Mouse (Mus musculus) heart, embryonic 14.5 days (tissue): ENCODE data around the gene Myzap. TPM values are rescaled to one million over a fixed set of nuclear protein-coding genes. Genes with fewer than 3 reads are reported as not detected.

Source experiments
- ATAC-seq: fragments of 200-750 bp; cut with Nextera tagmentation; 2 replicates; pipeline ENCODE4 v1.8.0; 2017; ENCODE audit warnings: low read depth, moderate TSS enrichment; ENCODE audit not compliant: insufficient number of reproducible peaks, insufficient read depth, low FRiP score
- H3K27ac ChIP-seq, 2 experiments: fragments of 200-500 bp in 1 of 2; fragments of 300-500 bp in 1 of 2; sonication (generic) in 1 of 2; replicated peaks in 1 of 2; 2 replicates each; pipeline ENCODE4 v1.5.1; 2012 to 2014; ENCODE audit warnings: low read depth in 2 of 2, low read length in 2 of 2, control low read depth in 1 of 2, mild to moderate bottlenecking in 1 of 2, mixed read lengths in 1 of 2; ENCODE audit not compliant: control insufficient read depth in 1 of 2, insufficient read depth in 1 of 2
- H3K27me3 ChIP-seq: fragments of 300-500 bp; sonication (generic); 2 replicates; pipeline ENCODE4 v1.6.1; 2014; ENCODE audit warnings: mild to moderate bottlenecking, low read length, control low read depth; ENCODE audit not compliant: control insufficient read depth, insufficient read depth
- H3K36me3 ChIP-seq: fragments of 300-500 bp; sonication (generic); 2 replicates; pipeline ENCODE4 v1.6.1; 2014; ENCODE audit warnings: mild to moderate bottlenecking, control low read depth, low read length, mixed read lengths; ENCODE audit not compliant: control insufficient read depth, insufficient read depth
- H3K4me1 ChIP-seq, 2 experiments: fragments of 200-500 bp in 1 of 2; fragments of 300-500 bp in 1 of 2; sonication (generic) in 1 of 2; 2 replicates each; pipeline ENCODE4 v1.6.1; 2012 to 2014; ENCODE audit warnings: low read length in 2 of 2, control low read depth in 1 of 2, mixed read lengths in 1 of 2; ENCODE audit not compliant: control insufficient read depth in 2 of 2, insufficient read depth in 2 of 2
- H3K4me2 ChIP-seq: fragments of 300-500 bp; sonication (generic); 2 replicates; pipeline ENCODE4 v1.6.1; 2014; ENCODE audit warnings: mild to moderate bottlenecking, low read length
- H3K4me3 ChIP-seq, 2 experiments: fragments of 200-500 bp in 1 of 2; fragments of 300-500 bp in 1 of 2; sonication (generic) in 1 of 2; 2 replicates each; pipeline ENCODE4 v1.5.1; 2012 to 2014; ENCODE audit warnings: low read length in 2 of 2, mild to moderate bottlenecking in 2 of 2, control low read depth in 1 of 2, low read depth in 1 of 2, moderate library complexity in 1 of 2; ENCODE audit not compliant: control insufficient read depth in 1 of 2, insufficient read depth in 1 of 2
- H3K9ac ChIP-seq: fragments of 300-500 bp; sonication (generic); 2 replicates; pipeline ENCODE4 v1.6.1; 2014; ENCODE audit warnings: mild to moderate bottlenecking, low read length
- H3K9me3 ChIP-seq: fragments of 300-500 bp; sonication (generic); 2 replicates; pipeline ENCODE4 v1.6.1; 2016; ENCODE audit warnings: low read length, control low read depth; ENCODE audit not compliant: control insufficient read depth
- WGBS: fragments of 180-500 bp; shearing (Covaris S2); extraction: QIAGEN DNeasy Blood & Tissue Kit; methylation state at CpG from one replicate; pipeline ENCODE4 v1.1.7; 2014; 5-methylcytosine and 5-hydroxymethylcytosine counted together
- polyA plus RNA-seq: library from polyadenylated mRNA; unstranded; fragments of >200 nt; fragmentation: Nextera tagmentation; extraction: Ambion mirVana; gene quantifications from 2 replicates; pipeline ENCODE4 v1.2.1, GENCODE M21; 2014

The Myzap gene
- polyA plus RNA-seq, 1 experiment from 2014 or later, result 125 TPM

DNA sequence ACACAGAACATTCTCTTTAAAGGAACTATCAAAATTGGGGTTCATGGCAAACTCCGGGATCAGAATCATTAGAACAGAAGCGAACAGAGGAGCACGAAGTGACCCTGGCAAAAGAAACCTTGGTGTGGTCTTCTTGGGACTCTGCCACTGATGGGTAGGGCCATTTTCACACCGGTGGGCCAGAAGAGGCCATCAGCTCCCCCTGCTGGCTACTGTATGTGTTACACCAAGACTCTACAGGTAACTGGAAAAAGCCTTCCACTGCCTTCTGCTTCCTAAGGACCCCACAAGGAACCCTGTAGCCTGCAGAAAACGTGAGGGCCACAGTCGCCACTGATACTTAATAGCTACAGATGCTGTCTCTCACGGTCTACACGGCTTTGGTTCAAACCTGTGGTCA, 25.2 kb upstream of the Myzap start:
- Histone ChIP-seq H3K4me3 (no peak overlapping the region), H3K9ac (no peak overlapping the region), H3K4me1 (peaks cover 4 to 9% of the 10 kb centered on the region in 2 experiments), H3K4me2 (no peak overlapping the region), H3K36me3 (no peaks in the 10 kb centered on the region), H3K9me3 (no peaks in the 10 kb centered on the region), H3K27ac (no peak overlapping the region), H3K27me3 (no peaks in the 10 kb centered on the region)
- ATAC-seq, result no peak; the same call in 1 of the 2 replicates
- WGBS, result 47% methylated on average over 8 of the region's 8 CpGs

DNA sequence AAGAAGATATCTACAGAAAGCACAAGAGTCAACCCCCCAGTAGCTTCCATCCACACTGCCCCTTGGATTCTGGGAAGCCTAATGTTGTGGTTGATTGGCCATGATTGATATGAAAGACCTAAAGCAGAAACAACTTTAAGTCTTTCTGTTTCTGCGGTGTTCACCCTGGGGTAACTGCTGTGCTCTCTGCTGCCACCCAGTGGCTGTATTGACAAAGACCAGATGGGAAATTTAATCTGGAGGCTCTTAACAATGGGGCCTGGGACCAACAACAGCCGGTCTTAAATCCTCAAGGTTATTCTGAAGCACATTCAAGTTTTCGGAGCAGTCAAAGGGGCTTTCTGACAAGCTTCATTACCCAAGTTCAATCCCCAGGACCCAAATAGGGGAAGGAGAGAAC, 24.0 kb upstream of the Myzap start:
- no peak for ATAC-seq
- no peaks in the 10 kb centered on the region for H3K9me3 ChIP-seq
- no peaks in the 10 kb centered on the region for H3K27me3 ChIP-seq
- H3K9ac ChIP-seq, result no peak overlapping the region
- H3K27ac ChIP-seq, result no peak overlapping the region
- no peak overlapping the region for H3K4me2 ChIP-seq
- H3K4me1 ChIP-seq, result peaks cover 12 to 16% of the 10 kb centered on the region in 2 experiments
- H3K36me3 ChIP-seq, result no peaks in the 10 kb centered on the region
- WGBS, result 6% methylated on average over 3 of the region's 3 CpGs
- H3K4me3 ChIP-seq, result no peak overlapping the region

DNA sequence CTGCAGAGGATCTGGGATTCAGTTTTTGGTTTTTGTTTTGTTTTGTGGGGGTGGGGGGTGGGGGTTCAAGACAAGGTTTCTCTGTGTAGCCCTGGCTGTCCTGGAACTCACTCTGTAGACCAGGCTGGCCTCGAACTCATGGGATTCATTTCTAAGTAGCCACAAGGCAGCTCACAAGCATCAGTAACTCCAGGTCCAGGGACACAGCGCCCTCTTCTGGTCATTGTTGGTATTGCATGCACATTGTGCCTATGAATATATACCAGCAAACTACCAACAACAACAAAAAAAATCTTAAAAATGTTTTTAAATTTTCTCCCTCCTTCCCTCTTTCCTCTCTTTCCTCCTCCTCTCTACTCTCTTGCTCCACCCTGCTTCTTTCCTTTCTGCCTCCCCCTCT, 22.5 kb upstream of the Myzap start:
- no peak for ATAC-seq
- H3K4me1 ChIP-seq, result peaks cover 14 to 18% of the 10 kb centered on the region in 2 experiments
- H3K4me2 ChIP-seq, result no peak overlapping the region
- H3K9ac ChIP-seq, result no peak overlapping the region
- no peaks in the 10 kb centered on the region for H3K9me3 ChIP-seq
- H3K27me3 ChIP-seq, result no peaks in the 10 kb centered on the region
- no peak overlapping the region for H3K4me3 ChIP-seq
- WGBS, result 21% methylated on average over 2 of the region's 2 CpGs
- H3K27ac ChIP-seq, result no peak overlapping the region
- no peaks in the 10 kb centered on the region for H3K36me3 ChIP-seq

DNA sequence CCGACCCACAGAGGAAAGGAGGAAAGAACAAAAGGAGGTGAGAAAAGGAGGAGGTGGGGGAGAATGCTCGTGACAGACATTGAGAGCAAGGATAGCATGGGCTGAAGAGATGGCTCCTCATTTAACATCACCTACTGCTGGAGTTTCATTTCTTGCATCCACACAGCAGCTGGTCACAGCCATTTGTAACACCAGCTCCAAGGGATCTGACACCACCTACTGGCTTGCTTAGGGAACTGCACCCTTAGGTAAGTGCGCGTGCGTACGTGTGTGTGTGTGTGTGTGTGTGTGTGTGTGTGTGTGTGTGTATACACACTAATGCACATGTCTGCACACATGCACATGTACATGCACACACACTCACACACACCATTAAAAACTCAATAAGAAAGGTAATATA, 20.8 kb upstream of the Myzap start:
- Histone ChIP-seq H3K27ac (no peak overlapping the region), H3K9ac (no peak overlapping the region), H3K4me2 (no peak overlapping the region), H3K27me3 (no peaks in the 10 kb centered on the region), H3K36me3 (no peaks in the 10 kb centered on the region), H3K4me3 (no peak overlapping the region), H3K9me3 (no peaks in the 10 kb centered on the region), H3K4me1 (peaks cover 27 to 33% of the 10 kb centered on the region in 2 experiments)
- 80% methylated on average over 6 of the region's 6 CpGs for WGBS
- no peak for ATAC-seq

DNA sequence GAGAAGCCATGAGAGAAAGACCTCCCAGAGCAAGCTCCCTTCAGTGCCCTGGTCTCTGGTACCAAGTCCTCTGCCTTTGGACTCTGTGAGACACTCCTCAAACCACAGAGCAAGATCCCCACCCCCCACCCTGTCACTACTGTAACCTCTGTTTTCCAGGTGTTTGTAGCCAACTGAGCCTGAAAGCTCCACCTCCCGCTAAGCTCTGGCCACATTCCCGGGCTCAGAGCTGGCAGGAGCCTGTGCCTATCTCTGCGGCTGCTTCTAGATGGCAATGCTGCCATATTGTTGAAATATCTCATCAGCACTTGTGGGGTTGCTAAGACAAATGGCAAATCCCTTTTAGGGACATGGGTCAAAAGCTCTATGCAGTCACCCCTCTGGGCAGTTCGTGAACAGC, 19.7 kb upstream of the Myzap start:
- Histone ChIP-seq H3K27me3 (no peaks in the 10 kb centered on the region), H3K27ac (peak overlapping the region in 1 of 2 experiments; percentile 25; a peak in 1 of 4 replicates), H3K4me1 (peaks cover 29 to 33% of the 10 kb centered on the region in 2 experiments), H3K36me3 (no peaks in the 10 kb centered on the region), H3K4me2 (no peak overlapping the region), H3K4me3 (no peak overlapping the region), H3K9me3 (no peaks in the 10 kb centered on the region), H3K9ac (no peak overlapping the region)
- WGBS, result 38% methylated on average over 4 of the region's 4 CpGs
- no peak for ATAC-seq

DNA sequence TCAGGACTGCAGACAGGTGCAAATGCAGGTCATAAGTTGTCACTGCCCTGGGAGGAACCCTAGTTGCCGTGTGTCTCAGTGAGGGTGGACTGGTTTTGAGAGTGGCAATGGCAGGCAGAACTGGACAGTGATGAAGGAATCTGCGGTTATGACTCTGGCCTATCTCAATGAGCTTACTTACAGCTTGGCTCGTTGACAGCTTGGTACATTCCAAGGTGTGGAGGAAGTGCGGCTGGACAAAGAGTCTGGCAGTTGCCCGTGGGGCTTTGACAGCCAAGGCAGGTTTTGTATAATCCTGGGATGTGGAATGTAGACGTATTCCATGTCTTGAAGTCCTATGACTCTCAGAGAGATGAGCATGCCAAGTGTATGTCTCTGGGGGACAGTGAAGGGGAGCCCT, 16.9 kb upstream of the Myzap start:
- H3K9ac ChIP-seq, result no peak overlapping the region
- no peaks in the 10 kb centered on the region for H3K27me3 ChIP-seq
- no peak overlapping the region for H3K4me3 ChIP-seq
- H3K27ac ChIP-seq, result peak overlapping the region; percentile 29 to 41
- peaks cover 48 to 52% of the 10 kb centered on the region in 2 experiments for H3K4me1 ChIP-seq
- no peaks in the 10 kb centered on the region for H3K9me3 ChIP-seq
- WGBS, result 9% methylated on average over 6 of the region's 6 CpGs
- no peaks in the 10 kb centered on the region for H3K36me3 ChIP-seq
- ATAC-seq, result peak; percentile 49
- H3K4me2 ChIP-seq, result no peak overlapping the region

DNA sequence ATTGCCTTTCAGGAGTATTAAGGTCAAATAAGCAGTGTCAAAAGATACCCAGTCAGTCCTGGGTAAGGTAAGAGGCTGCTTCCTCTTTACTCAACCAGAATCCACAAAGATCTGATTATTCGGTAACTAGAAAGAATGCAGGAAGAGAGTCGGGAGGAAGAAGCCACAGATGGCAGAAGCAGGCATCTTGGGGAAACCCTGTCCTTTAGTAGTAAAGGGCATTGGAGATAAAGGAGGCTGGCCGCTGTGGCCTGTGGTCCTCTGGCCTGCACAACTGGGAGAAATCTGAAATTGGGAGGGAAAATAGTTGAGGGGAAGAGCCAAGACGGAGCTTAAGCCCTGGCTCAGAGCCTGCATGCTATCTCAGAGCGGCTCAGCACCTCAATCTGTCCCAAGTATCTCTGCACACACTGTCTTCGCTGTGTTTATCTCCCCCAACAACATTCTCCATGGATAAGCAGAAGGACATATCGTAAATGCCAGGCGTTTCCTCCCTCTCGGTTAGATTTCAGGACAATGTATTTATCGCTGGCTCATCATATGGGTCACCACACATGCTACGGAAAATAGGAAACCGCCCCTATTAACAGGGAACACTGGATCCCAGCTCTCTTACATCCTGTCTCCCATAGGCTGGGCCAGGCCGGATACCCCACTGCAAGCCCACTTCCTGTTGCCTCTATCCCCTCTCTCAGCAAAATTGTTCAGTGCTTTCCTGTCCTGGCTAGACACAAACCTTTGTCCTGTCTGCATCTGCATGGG, 14.3 kb upstream of the Myzap start:
- ATAC-seq, result peak; percentile 78
- H3K9ac ChIP-seq, result no peak overlapping the region

More for the DNA sequence above, 14.3 kb upstream of the Myzap start:
- WGBS, result 31% methylated on average over 13 of the region's 13 CpGs
- Histone ChIP-seq H3K4me3 (no peak overlapping the region), H3K9me3 (no peaks in the 10 kb centered on the region), H3K4me2 (no peak overlapping the region), H3K27ac (peak overlapping the region; percentile 45 to 78), H3K4me1 (peaks cover 42% of the 10 kb centered on the region in 2 experiments), H3K27me3 (no peaks in the 10 kb centered on the region), H3K36me3 (no peaks in the 10 kb centered on the region)
